Mouse (Mus musculus) heart, embryonic 11.5 days (tissue): Measurements from ENCODE around the gene Prtg. TPM values are rescaled to one million over a fixed set of nuclear protein-coding genes. Genes with fewer than 3 reads are reported as not detected.

Source experiments
- ATAC-seq: fragments of 200-750 bp; cut with Nextera tagmentation; replicated peaks from 2 replicates; pipeline ENCODE4 v1.8.0; 2017; ENCODE audit warnings: moderate library complexity; ENCODE audit not compliant: insufficient number of reproducible peaks, low FRiP score, low TSS enrichment
- H3K27ac ChIP-seq: fragments of 300-500 bp; sonication (generic); 2 replicates; pipeline ENCODE4 v1.5.1; 2014; ENCODE audit warnings: mild to moderate bottlenecking, low read depth, low read length
- H3K27me3 ChIP-seq: fragments of 300-500 bp; sonication (generic); 2 replicates; pipeline ENCODE4 v1.6.1; 2014; ENCODE audit warnings: mild to moderate bottlenecking, low read length, mixed read lengths; ENCODE audit not compliant: control insufficient read depth, insufficient read depth
- H3K36me3 ChIP-seq: fragments of 300-500 bp; sonication (generic); 2 replicates; pipeline ENCODE4 v1.6.1; 2014; ENCODE audit warnings: mild to moderate bottlenecking, low read length, moderate library complexity, mixed read lengths; ENCODE audit not compliant: control insufficient read depth, insufficient read depth
- H3K4me1 ChIP-seq: fragments of 300-500 bp; sonication (generic); 2 replicates; pipeline ENCODE4 v1.6.1; 2014; ENCODE audit warnings: low read length; ENCODE audit not compliant: control insufficient read depth, insufficient read depth
- H3K4me2 ChIP-seq: fragments of 300-500 bp; sonication (generic); 2 replicates; pipeline ENCODE4 v1.6.1; 2014; ENCODE audit warnings: mild to moderate bottlenecking, moderate library complexity
- H3K4me3 ChIP-seq: fragments of 300-500 bp; sonication (generic); 2 replicates; pipeline ENCODE4 v1.5.1; 2014; ENCODE audit warnings: low read depth, low read length
- H3K9ac ChIP-seq: fragments of 300-500 bp; sonication (generic); 2 replicates; pipeline ENCODE4 v1.6.1; 2014; ENCODE audit warnings: mild to moderate bottlenecking, low read depth, low read length, moderate library complexity
- H3K9me3 ChIP-seq: fragments of 300-500 bp; sonication (generic); replicated peaks from 2 replicates; pipeline ENCODE4 v1.6.1; 2016; ENCODE audit warnings: low read length; ENCODE audit not compliant: control insufficient read depth
- WGBS: fragments of 180-500 bp; shearing (Covaris S2); extraction: QIAGEN DNeasy Blood & Tissue Kit; methylation state at CpG from one replicate; pipeline ENCODE4 v1.1.7; 2014; ENCODE audit not compliant: insufficient replicate concordance; 5-methylcytosine and 5-hydroxymethylcytosine counted together
- polyA plus RNA-seq: library from polyadenylated mRNA; unstranded; fragments of >200 nt; fragmentation: Nextera tagmentation; extraction: Ambion mirVana; gene quantifications from 2 replicates; pipeline ENCODE4 v1.2.1, GENCODE M21; 2014

The Prtg gene
- polyA plus RNA-seq, 1 experiment from 2014 or later = 3.2 TPM

DNA sequence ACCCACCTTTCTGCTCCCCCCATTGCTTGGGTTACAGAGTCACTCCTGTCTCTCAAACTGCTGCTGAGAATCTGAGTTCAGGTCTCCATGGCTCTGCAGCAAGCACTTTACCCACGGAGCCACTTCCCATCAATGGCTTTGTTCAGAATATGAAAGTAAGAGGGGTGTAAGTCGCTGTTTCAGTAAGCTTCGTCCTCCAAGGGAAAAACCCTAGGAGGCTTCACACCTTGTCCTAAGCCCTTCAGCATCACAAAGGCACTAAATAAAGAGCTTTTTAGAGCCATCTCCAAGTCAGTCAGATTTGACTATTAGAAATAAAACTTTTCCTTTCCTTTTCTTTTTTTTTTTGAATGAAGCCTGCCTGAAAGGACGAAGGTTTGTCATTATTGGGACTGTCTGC is 3.4 kb upstream of the Prtg start:
- Histone ChIP-seq H3K36me3 (no peaks in the 10 kb centered on the region), H3K4me1 (no peaks in the 10 kb centered on the region; the same call in 1 of the 2 replicates), H3K9ac (no peak overlapping the region), H3K4me3 (no peak overlapping the region), H3K27me3 (no peaks in the 10 kb centered on the region), H3K9me3 (no peaks in the 10 kb centered on the region), H3K4me2 (no peak overlapping the region), H3K27ac (no peak overlapping the region)
- WGBS = 37% methylated on average over 4 of the region's 4 CpGs
- ATAC-seq = no peak

DNA sequence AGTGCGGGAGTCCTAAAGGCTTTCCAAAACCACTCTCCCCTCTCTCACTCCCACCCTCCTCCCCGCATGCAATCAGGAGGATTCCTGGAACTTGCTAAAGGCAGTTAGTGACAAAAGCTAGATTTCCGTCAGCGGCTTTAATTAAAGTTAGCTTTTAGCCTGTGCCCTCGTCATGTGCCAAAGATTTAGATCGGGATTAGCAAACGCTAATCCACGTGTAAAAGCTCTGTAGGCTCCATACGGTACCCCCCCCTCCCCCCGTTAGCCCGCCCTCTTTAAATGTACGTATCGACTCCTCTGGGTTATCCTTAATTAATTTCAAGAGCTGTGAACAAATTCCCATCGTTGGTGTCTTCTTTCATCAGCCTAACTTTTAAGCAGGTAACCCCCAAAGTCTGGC is 528 bp upstream of the Prtg start:
- H3K4me3 ChIP-seq = peak overlapping the region; percentile 93
- no peaks in the 10 kb centered on the region for H3K27me3 ChIP-seq
- peak overlapping the region; percentile 94; the same call in 1 of the 2 replicates for H3K9ac ChIP-seq
- peak overlapping the region; percentile 83 for H3K4me2 ChIP-seq
- peak overlapping the region; percentile 96 for H3K27ac ChIP-seq
- H3K36me3 ChIP-seq = no peaks in the 10 kb centered on the region
- WGBS = 5% methylated on average over 14 of the region's 14 CpGs
- H3K4me1 ChIP-seq = peaks cover 8% of the 10 kb centered on the region
- ATAC-seq = no peak
- no peaks in the 10 kb centered on the region for H3K9me3 ChIP-seq

GRCm38 (mm10) chr9:72807420-72808005 is 839 bp downstream of the Prtg start:
- peak overlapping the region; percentile 96 for H3K27ac ChIP-seq
- H3K4me3 ChIP-seq = peak overlapping the region; percentile 93
- ATAC-seq = peak; percentile 53
- H3K4me2 ChIP-seq = peak overlapping the region; percentile 83
- H3K9me3 ChIP-seq = no peaks in the 10 kb centered on the region
- no peaks in the 10 kb centered on the region for H3K27me3 ChIP-seq
- H3K9ac ChIP-seq = peak overlapping the region; percentile 94
- H3K4me1 ChIP-seq = peaks cover 10% of the 10 kb centered on the region
- WGBS = under 1% methylated on average over 45 of the region's 52 CpGs
- no peaks in the 10 kb centered on the region for H3K36me3 ChIP-seq

- Histone ChIP-seq H3K4me3 (peak overlapping the region; percentile 93), H3K27me3 (no peaks in the 10 kb centered on the region), H3K9ac (peak overlapping the region; percentile 94), H3K27ac (peak overlapping the region; percentile 96; the same call in 1 of the 2 replicates), H3K9me3 (no peaks in the 10 kb centered on the region), H3K4me2 (peak overlapping the region; percentile 83), H3K4me1 (peaks cover 12% of the 10 kb centered on the region), H3K36me3 (no peaks in the 10 kb centered on the region)
- under 1% methylated on average over 6 of the region's 6 CpGs for WGBS
- ATAC-seq = no peak
These were observed 1.5 kb downstream of the Prtg start for GRCm38 (mm10) chr9:72808176-72808575.

GRCm38 (mm10) chr9:72808586-72808985 is 1.9 kb downstream of the Prtg start:
- H3K4me2 ChIP-seq = peak overlapping the region; percentile 83
- H3K27ac ChIP-seq = no peak overlapping the region
- ATAC-seq = no peak
- no peaks in the 10 kb centered on the region for H3K36me3 ChIP-seq
- H3K4me3 ChIP-seq = peak overlapping the region; percentile 93
- peak overlapping the region; percentile 94 for H3K9ac ChIP-seq
- H3K27me3 ChIP-seq = no peaks in the 10 kb centered on the region
- no peaks in the 10 kb centered on the region for H3K9me3 ChIP-seq
- H3K4me1 ChIP-seq = peaks cover 12% of the 10 kb centered on the region
- 9% methylated on average over 3 of the region's 3 CpGs for WGBS

DNA sequence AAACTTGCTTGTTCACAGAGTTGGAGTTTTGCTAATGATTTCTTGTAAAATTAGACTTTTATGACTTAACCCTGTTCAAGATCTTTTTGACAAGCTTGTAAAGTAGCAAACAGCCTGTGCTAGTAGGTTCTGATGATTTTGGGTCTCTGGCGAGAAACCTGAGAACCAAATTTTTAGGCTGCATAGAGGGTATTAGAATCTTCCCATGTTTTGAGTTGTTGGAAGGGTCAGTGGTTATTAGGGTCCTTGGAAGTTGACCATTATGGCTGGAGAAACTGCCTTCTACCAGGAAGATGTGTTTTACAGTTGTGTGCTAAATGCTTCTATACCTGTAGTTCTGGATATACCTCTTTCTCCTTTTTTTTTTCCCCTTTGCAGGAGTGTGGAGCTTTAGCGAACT is 2.4 kb downstream of the Prtg start:
- no peaks in the 10 kb centered on the region for H3K27me3 ChIP-seq
- H3K4me2 ChIP-seq = peak overlapping the region; percentile 83
- H3K27ac ChIP-seq = no peak overlapping the region
- H3K4me1 ChIP-seq = peaks cover 15% of the 10 kb centered on the region
- ATAC-seq = no peak
- no peak overlapping the region for H3K9ac ChIP-seq
- H3K9me3 ChIP-seq = no peaks in the 10 kb centered on the region
- H3K36me3 ChIP-seq = no peaks in the 10 kb centered on the region
- no peak overlapping the region for H3K4me3 ChIP-seq
- 59% methylated on average over 2 of the region's 2 CpGs for WGBS

DNA sequence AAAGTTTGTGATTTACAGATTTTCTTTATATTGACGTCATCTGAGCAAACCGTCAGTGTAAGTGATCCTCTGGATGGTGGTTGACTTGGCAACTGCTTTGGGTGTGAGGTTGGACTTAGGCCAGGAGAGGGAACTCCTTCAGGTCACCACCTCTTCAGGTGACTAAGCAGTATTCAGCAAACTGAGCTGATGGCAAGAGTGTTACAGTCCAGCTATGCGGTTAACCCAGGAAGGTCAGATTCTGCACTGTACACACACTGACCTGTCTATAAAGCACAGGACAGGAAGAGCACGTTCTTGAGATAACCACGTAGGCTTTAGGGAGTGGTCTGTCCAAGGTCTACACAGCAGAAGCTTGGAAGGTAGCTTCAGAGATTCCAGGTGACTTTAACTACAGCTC is 3.9 kb downstream of the Prtg start:
- Histone ChIP-seq H3K27me3 (no peaks in the 10 kb centered on the region), H3K4me1 (peaks cover 16% of the 10 kb centered on the region), H3K27ac (peak overlapping the region; percentile 35; the same call in 1 of the 2 replicates), H3K4me2 (no peak overlapping the region), H3K9ac (no peak overlapping the region), H3K36me3 (no peaks in the 10 kb centered on the region), H3K4me3 (no peak overlapping the region), H3K9me3 (no peaks in the 10 kb centered on the region)
- WGBS = 41% methylated on average over 5 of the region's 5 CpGs
- no peak for ATAC-seq

DNA sequence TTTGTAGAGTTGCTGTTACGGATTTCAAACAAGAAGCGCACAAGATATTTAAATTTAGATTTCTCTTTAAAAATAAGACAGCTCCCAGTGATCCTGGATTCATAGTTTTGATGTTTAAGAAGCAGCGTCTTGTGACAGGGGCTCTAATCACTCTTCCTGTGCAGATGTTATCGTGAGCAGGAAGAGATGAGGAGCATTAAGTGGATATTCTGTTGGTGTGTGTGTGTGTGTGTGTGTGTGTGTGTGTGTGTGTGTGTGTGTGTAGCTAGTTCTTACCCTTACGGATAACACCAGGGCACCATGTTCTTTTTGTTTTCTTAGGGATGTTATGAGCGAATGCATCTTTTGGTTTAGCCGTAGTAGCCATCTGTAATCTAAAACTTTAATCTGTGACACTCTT is 5.4 kb downstream of the Prtg start:
- H3K36me3 ChIP-seq = no peaks in the 10 kb centered on the region
- H3K27me3 ChIP-seq = no peaks in the 10 kb centered on the region
- H3K4me3 ChIP-seq = no peak overlapping the region
- WGBS = 43% methylated on average over 7 of the region's 7 CpGs
- H3K9me3 ChIP-seq = no peaks in the 10 kb centered on the region
- H3K4me2 ChIP-seq = peak overlapping the region; percentile 16; the same call in 1 of the 2 replicates
- no peak overlapping the region; the same call in 1 of the 2 replicates for H3K27ac ChIP-seq
- no peak for ATAC-seq
- peaks cover 16% of the 10 kb centered on the region for H3K4me1 ChIP-seq
- H3K9ac ChIP-seq = no peak overlapping the region
